Mouse (Mus musculus) lung, embryonic 16.5 days (tissue): Measurements from ENCODE around the gene Gamt. TPM values are rescaled to one million over a fixed set of nuclear protein-coding genes. Genes with fewer than 3 reads are reported as not detected.
"Not testable (repeated sequence)": the region's sequence is repeated elsewhere in the genome, so short reads cannot be mapped to it uniquely, and the experiment has no call there.

Source experiments
- ATAC-seq: fragments of 200-750 bp; cut with Nextera tagmentation; 2 replicates; pipeline ENCODE4 v1.8.0; 2017; ENCODE audit warnings: low read depth, mild to moderate bottlenecking, moderate library complexity
- H3K27ac ChIP-seq: fragments of 300-500 bp; sonication (generic); 2 replicates; pipeline ENCODE4 v1.5.1; 2014; ENCODE audit warnings: mild to moderate bottlenecking, control low read depth, low read length
- H3K27me3 ChIP-seq: fragments of 300-500 bp; sonication (generic); 2 replicates; pipeline ENCODE4 v1.6.1; 2014; ENCODE audit warnings: low read depth, low read length, mixed read lengths; ENCODE audit not compliant: control insufficient read depth, insufficient read depth
- H3K36me3 ChIP-seq: fragments of 300-500 bp; sonication (generic); 2 replicates; pipeline ENCODE4 v1.6.1; 2014; ENCODE audit warnings: low read length; ENCODE audit not compliant: control insufficient read depth, insufficient read depth
- H3K4me1 ChIP-seq: fragments of 300-500 bp; sonication (generic); replicated peaks from 2 replicates; pipeline ENCODE4 v1.6.1; 2014; ENCODE audit warnings: low read length, mixed read lengths; ENCODE audit not compliant: control insufficient read depth, insufficient read depth
- H3K4me2 ChIP-seq: fragments of 300-500 bp; sonication (generic); 2 replicates; pipeline ENCODE4 v1.6.1; 2014; ENCODE audit warnings: low read depth, low read length, control low read depth
- H3K4me3 ChIP-seq: fragments of 300-500 bp; sonication (generic); 2 replicates; pipeline ENCODE4 v1.5.1; 2014; ENCODE audit warnings: mild to moderate bottlenecking, low read length, control low read depth
- H3K9ac ChIP-seq: fragments of 300-500 bp; sonication (generic); 2 replicates; pipeline ENCODE4 v1.6.1; 2014; ENCODE audit warnings: low read length, control low read depth
- H3K9me3 ChIP-seq: fragments of 300-500 bp; sonication (generic); 2 replicates; pipeline ENCODE4 v1.6.1; 2016; ENCODE audit warnings: low read length; ENCODE audit not compliant: control insufficient read depth
- WGBS: fragments of 180-500 bp; shearing (Covaris S2); extraction: QIAGEN DNeasy Blood & Tissue Kit; methylation state at CpG from one replicate; pipeline ENCODE4 v1.1.7; 2014; 5-methylcytosine and 5-hydroxymethylcytosine counted together
- polyA plus RNA-seq: library from polyadenylated mRNA; unstranded; fragments of >200 nt; fragmentation: Nextera tagmentation; extraction: Ambion mirVana; gene quantifications from 2 replicates; pipeline ENCODE4 v1.2.1, GENCODE M21; 2015

Gamt gene
- polyA plus RNA-seq, 1 experiment from 2014 or later: 27.5 TPM

DNA sequence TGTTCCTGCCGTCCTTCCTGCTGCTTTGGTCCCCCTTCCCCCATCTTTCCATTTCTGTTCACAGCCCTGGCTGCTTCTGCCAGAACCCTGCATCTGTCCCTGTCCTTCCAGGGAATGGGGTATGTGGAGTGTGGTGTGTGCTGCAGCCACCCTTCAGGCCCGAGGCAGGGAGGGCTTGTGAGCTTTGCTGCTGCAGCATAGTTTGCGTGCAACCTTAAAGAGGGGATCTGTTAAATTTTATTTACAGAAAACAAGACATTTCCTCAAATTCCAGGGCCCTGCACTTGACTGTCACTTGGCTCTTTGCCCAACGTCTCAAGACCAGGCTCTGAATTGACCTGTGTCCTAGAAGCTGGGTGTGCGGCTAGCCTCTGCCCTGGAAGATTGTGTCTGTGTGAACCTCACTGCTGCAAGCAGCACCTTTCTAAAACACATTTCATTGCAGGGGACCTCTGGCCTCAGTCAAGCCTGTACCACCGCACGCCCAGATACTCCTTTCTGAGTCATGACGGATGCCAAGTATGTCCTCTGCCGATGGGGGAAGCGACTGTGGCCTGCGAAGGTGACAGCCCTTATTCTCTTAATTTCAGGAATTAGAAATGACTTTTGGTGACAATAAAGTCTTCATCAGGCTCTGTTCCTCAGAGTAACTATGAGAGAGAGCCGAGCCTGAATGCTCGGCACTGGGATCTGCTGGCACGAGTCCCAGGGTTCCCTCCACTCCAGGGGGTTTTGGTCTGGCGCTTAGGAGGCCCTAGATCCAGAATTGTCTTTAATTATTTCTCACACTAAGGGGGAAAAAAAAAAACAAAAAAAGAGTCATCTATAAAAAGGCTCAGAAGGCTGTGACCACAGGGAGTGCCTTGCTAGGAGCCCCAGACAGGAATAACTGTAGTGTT lies 32.7 kb downstream of the Gamt start:
- Histone ChIP-seq H3K27ac (peak overlapping the region; percentile 92; the same call in 1 of the 2 replicates), H3K4me1 (peaks cover 28% of the 10 kb centered on the region), H3K4me3 (peak overlapping the region; percentile 87), H3K36me3 (peaks cover 26% of the 10 kb centered on the region), H3K4me2 (peak overlapping the region; percentile 94), H3K27me3 (no peaks in the 10 kb centered on the region), H3K9me3 (no peaks in the 10 kb centered on the region), H3K9ac (peak overlapping the region; percentile 97)
- WGBS: 32% methylated on average over 15 of the region's 15 CpGs
- no peak for ATAC-seq

DNA sequence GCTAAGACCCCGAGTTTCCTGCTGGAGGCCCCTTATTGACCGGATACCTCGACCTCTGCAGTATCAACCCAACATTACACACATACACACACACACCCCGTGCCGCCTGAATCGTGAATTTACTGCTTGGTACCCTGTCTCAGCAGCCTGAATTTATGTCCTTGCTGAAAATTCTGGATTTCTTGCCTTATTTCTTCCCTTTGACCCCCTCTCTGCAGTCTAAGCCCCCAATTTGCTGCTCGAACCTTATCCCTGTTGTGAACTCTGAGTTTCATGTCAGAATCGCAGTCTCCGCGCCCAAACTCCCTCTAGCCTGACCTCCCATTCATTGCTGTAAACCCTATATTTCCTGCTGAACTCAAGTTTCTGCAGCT lies 33.7 kb downstream of the Gamt start:
- ATAC-seq: no peak
- Histone ChIP-seq H3K27ac (peak overlapping the region; percentile 92), H3K27me3 (no peaks in the 10 kb centered on the region), H3K9ac (peak overlapping the region; percentile 97), H3K36me3 (peaks cover 16% of the 10 kb centered on the region), H3K9me3 (no peaks in the 10 kb centered on the region), H3K4me2 (peak overlapping the region; percentile 94), H3K4me3 (peak overlapping the region; percentile 87), H3K4me1 (peaks cover 24% of the 10 kb centered on the region)
- WGBS: 3% methylated on average over 10 of the region's 10 CpGs

DNA sequence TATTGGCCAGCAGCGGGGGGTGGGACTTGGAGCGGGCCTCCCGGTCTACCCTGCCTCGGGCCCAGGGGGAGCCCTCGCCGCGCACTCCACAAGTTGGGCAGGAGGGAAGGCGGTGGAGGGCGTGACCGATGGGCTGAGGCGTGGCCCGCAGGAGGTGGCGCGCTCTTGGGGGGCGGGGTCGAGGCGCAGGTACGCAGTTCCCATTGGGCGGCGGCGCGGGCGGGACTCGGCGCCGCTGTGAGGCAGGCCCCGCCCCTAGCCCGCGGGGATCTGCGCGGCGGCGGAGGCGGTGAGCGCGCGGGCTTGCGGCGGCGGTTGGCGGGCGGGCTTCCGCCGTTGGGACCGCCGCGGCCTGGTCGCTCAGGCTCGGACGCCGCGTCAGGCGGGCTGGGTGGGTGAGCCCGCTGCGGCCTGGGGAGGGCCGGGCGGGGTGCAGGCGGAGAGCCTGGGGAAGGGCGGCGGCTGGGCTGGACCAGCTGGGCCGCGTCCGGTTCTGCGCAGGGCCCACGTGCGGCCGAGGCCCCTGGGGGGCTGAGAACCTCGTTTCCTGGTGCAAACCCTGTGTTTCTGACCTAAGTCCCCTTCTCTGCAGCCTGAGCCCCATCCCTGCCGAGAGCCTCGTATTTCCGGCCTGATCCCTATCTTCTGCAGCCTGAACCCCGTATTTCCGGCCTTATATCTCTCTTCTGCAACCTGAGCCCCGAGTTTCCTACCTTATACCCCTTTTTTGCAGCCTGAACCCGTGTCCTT lies 34.2 kb downstream of the Gamt start, which contains the start of gene Mum1:
Gene Mum1, plus strand, starts transcription at position 19 of the 750 bp plus-strand sequence.
- peak; percentile 99 for ATAC-seq
- WGBS: 0% methylated on average over 59 of the region's 75 CpGs
- Histone ChIP-seq H3K27me3 (no peaks in the 10 kb centered on the region), H3K27ac (peak within 1 kb of the TSS; percentile 92), H3K4me2 (peak within 1 kb of the TSS; percentile 94), H3K9ac (peak within 1 kb of the TSS; percentile 97), H3K36me3 (peaks cover 14% of the 10 kb centered on the region), H3K4me3 (peak within 1 kb of the TSS; percentile 87), H3K9me3 (no peaks in the 10 kb centered on the region), H3K4me1 (peaks cover 24% of the 10 kb centered on the region)

DNA sequence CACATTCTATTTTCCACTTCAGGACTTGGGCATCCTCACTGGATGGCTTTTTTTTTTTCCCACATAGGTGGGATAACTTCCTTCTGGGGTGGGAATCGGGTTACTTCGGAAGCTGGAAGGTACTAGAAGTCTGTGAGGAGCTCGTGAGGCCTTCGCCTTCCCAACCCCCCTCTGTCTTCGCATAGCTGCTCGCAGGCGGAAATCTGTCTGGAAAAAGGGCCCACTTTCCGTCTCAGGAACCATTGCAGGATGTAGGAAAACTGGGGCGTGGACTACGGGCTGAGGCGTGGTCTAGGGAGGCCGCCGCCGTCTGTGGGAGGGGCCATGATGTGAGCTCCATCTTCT lies 34.8 kb downstream of the Gamt start:
- no peak for ATAC-seq
- Histone ChIP-seq H3K27me3 (no peaks in the 10 kb centered on the region), H3K27ac (peak overlapping the region; percentile 88), H3K36me3 (peaks cover 11% of the 10 kb centered on the region), H3K4me3 (peak overlapping the region; percentile 19), H3K4me1 (peaks cover 24% of the 10 kb centered on the region), H3K9me3 (no peaks in the 10 kb centered on the region), H3K4me2 (peak overlapping the region; percentile 45), H3K9ac (peak overlapping the region; percentile 55)
- under 1% methylated on average over 14 of the region's 14 CpGs for WGBS

DNA sequence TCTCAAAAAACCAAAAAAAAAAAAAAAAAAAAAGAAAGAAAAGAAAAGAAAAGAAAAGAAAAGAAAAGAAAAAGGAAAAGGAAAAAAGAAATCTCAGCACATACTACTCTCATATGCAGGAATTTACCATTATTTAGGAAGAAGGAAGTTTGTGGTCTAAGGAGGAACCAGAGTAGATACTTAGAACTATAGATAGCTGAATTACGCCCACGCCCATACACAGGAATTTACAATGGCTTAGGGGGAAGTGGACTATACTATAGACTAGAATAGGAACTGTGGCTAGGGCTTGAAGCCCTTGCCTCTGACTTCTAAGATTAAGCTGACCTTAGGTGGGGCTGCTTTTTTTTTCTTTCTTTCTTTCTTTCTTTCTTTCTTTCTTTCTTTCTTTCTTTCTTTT lies 37.7 kb downstream of the Gamt start:
- H3K27ac ChIP-seq, ATAC-seq, H3K4me3 ChIP-seq, H3K9ac ChIP-seq, H3K27me3 ChIP-seq, H3K9me3 ChIP-seq, H3K4me2 ChIP-seq, H3K36me3 ChIP-seq: not testable (repeated sequence)
- 92% methylated on average over 2 of the region's 2 CpGs for WGBS
- peaks cover 18% of the 10 kb centered on the region for H3K4me1 ChIP-seq

DNA sequence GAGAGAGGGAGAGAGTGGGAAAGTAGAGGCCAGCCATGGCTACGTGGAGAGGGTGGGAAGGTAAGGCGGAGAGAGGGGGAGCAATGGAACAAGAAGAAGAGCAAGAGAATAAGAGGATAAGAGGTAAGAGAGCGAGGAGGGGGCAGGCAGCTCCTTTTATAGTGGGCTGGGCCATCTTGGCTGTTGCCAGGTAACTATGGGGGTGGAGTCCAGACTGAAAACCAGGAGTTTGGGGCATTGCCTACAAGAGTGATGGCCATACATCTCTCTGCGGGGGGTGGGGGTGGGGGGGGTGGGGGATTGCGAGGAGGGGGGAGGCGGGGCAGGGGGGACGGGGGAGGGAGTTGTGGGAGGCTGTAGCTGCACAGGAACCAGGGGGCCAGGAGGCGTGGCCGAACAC lies 40.1 kb downstream of the Gamt start:
- H3K27ac ChIP-seq: no peak overlapping the region
- H3K9ac ChIP-seq: no peak overlapping the region
- H3K4me2 ChIP-seq: no peak overlapping the region
- WGBS: 28% methylated on average over 9 of the region's 9 CpGs
- ATAC-seq: no peak
- no peaks in the 10 kb centered on the region for H3K27me3 ChIP-seq
- no peaks in the 10 kb centered on the region for H3K36me3 ChIP-seq
- H3K9me3 ChIP-seq: no peaks in the 10 kb centered on the region
- H3K4me3 ChIP-seq: no peak overlapping the region
- peaks cover 4% of the 10 kb centered on the region for H3K4me1 ChIP-seq

DNA sequence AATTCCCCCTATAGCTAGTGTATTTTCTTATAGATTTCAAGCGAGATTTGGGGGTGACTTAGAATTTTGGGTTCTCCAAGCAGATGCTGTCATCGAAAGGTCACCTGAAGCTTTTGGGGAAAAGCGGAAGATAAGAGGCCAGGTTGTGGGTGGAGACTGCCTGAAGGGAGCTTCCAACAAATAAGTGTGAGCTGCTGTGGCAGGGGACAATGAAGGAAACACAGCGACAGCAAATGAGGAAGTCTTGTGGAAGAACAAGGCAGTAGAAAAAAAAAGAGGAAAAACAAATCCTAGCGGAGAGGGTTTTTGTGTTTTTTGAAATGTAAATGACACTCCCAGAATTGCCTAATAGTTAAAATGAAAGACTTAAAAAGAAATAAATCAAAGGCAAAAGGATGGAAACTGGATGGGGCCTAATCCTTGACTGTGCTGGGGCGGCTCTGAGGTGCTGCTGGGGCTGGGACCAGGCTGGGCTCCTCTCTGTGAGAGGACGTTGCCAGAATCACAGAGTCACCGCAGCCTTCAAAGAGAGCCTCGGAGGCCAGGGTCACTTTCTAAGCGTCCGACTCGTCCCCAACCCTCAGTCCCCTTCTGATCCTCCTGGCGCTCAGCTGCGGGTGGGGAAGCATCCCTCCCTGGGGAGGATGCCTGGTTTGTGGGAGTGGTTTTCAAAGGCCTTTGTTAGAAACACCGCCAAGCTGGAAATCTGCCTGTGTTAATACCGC lies 45.6 kb downstream of the Gamt start:
- Histone ChIP-seq H3K27me3 (no peaks in the 10 kb centered on the region), H3K4me2 (no peak overlapping the region), H3K36me3 (no peaks in the 10 kb centered on the region), H3K9me3 (no peaks in the 10 kb centered on the region), H3K4me3 (no peak overlapping the region), H3K27ac (no peak overlapping the region; the same call in 1 of the 2 replicates), H3K4me1 (no peaks in the 10 kb centered on the region), H3K9ac (peak overlapping the region; percentile 39)
- 29% methylated on average over 16 of the region's 16 CpGs for WGBS
- ATAC-seq: no peak

DNA sequence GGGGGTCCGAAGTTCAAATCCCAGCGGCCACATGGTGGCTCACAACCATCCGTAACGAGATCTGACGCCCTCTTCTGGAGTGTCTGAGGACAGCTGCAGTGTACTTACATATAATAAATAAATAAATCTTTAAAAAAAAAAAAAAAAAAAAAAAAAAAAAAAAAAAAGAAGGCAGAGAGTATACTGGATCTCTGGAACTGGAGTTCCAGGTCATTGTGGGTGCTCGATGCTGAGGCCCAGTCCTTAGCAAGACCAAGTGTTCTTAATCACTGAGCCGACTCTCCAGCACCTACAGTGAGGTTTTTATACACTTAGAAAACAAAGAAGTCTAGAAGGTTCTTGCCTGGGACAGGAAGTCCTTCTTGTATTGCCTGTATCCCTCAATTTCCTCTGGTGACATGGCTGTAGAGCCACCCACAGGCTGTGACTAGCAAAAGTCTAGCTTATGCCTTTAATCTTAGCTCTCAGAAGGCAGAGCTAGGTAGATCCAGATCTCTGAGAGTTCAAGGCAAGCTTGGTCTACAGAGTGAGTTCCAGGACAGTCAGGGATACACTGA lies 49.2 kb downstream of the Gamt start:
- H3K9ac ChIP-seq, H3K27me3 ChIP-seq, H3K4me1 ChIP-seq, H3K36me3 ChIP-seq, H3K4me2 ChIP-seq, H3K27ac ChIP-seq, H3K9me3 ChIP-seq, ATAC-seq, H3K4me3 ChIP-seq: not testable (repeated sequence)
- 65% methylated on average over 7 of the region's 7 CpGs for WGBS
